Mouse (Mus musculus): Measurements from ENCODE around the gene Mboat2.

DNA sequence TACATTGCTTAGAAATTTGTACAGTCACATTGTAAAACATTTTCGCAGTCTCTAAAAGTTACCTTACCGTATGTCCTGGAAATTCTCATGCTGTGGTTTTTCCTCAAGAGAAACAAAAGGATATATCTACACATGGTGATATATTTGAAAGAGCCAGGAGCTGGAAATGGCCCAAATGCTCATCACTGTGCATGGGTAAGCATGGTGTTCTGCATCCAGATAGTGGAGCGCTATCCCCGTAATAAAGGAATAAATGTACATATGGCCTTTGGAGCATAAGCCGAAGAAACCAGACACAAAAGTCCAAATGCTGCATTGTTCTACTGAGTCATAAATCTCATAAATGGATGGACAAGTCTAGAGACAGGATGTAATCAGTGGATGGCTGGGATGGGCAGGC, 72.1 kb downstream of the Mboat2 start:
- no peak for TF ChIP-seq CTCF (IDR thresholded peaks at IDR 0.05; ENCODE audit: control insufficient read depth, insufficient read depth, insufficient replicate concordance, low read depth, low read length)
- TF ChIP-seq POLR2A (IDR thresholded peaks at IDR 0.05; ENCODE audit: control insufficient read depth, low read depth, low read length) = no peak
